Mouse (Mus musculus) CH12.LX (cell line): Measurements from ENCODE around the gene Mcm5.

Experiments
- POLR2A ChIP-seq: IDR thresholded peaks from 2 replicates; pipeline ENCODE4 v1.6.1; 2011; ENCODE audit warnings: low read depth, mild to moderate bottlenecking, improper control_type of control experiment, low read length
- RCOR1 ChIP-seq: conservative IDR thresholded peaks from 2 replicates; pipeline ENCODE4 v1.6.1; 2012; ENCODE audit warnings: low read depth, mild to moderate bottlenecking, inconsistent platforms, low read length, improper control_type of control experiment
- USF1 ChIP-seq: IDR thresholded peaks from 2 replicates; pipeline ENCODE4 v1.6.1; 2014; ENCODE audit warnings: low read depth, mild to moderate bottlenecking, inconsistent platforms, low read length, improper control_type of control experiment

GRCm38 (mm10) chr8:75103376-75103878 is 5.9 kb upstream of the Mcm5 start:
- TF ChIP-seq RCOR1 (no peak), POLR2A (no peak), USF1 (no peak)
